Mouse (Mus musculus): ENCODE results near the gene Sbk2. TPM values are rescaled to one million over a fixed set of nuclear protein-coding genes. Genes with fewer than 3 reads are reported as not detected.

The Sbk2 gene
- polyA plus RNA-seq, 1 experiment from 2014 or later: 2.3 TPM

GRCm38 (mm10) chr7:4915669-4916416 is 48.4 kb downstream of the Sbk2 start:
- peak overlapping the region; percentile 99 for H3K27ac ChIP-seq
- no peaks in the 10 kb centered on the region for H3K27me3 ChIP-seq (ENCODE audit: insufficient read depth, poor library complexity, severe bottlenecking)
- peaks cover 36% of the 10 kb centered on the region for H3K36me3 ChIP-seq
- H3K4me3 ChIP-seq: peak overlapping the region; percentile 80
- H3K4me1 ChIP-seq: peaks cover 28% of the 10 kb centered on the region
- 28% methylated on average over 14 of the region's 14 CpGs for WGBS
- no peaks in the 10 kb centered on the region for H3K9me3 ChIP-seq
- no peak for DNase-seq (ENCODE audit: low spot score)

- peaks cover 22% of the 10 kb centered on the region for H3K4me1 ChIP-seq
- peak within 1 kb of the TSS; percentile 99 for H3K27ac ChIP-seq
- no peaks in the 10 kb centered on the region for H3K9me3 ChIP-seq
- peaks cover 29% of the 10 kb centered on the region for H3K36me3 ChIP-seq
- WGBS: under 1% methylated on average over 56 of the region's 56 CpGs
- peak within 1 kb of the TSS; percentile 80 for H3K4me3 ChIP-seq
- DNase-seq (ENCODE audit: low spot score): peak; percentile 95
- no peaks in the 10 kb centered on the region for H3K27me3 ChIP-seq (ENCODE audit: insufficient read depth, poor library complexity, severe bottlenecking)
These were observed 49.1 kb downstream of the Sbk2 start, which contains the start of gene Zfp628 for GRCm38 (mm10) chr7:4915007-4915665. Gene Zfp628 (plus strand): TSS chr7:4915217.

GRCm38 (mm10) chr7:4912248-4912647 is 52.0 kb downstream of the Sbk2 start:
- Histone ChIP-seq H3K27ac (no peak overlapping the region), H3K9me3 (no peaks in the 10 kb centered on the region), H3K4me3 (no peak overlapping the region), H3K4me1 (peaks cover 14% of the 10 kb centered on the region), H3K27me3 (ENCODE audit: insufficient read depth, poor library complexity, severe bottlenecking) (no peaks in the 10 kb centered on the region), H3K36me3 (peaks cover under 1% of the 10 kb centered on the region; the same call in 1 of the 2 replicates)
- no peak for DNase-seq (ENCODE audit: low spot score)
- 56% methylated on average over 5 of the region's 5 CpGs for WGBS

GRCm38 (mm10) chr7:4911561-4911960 is 52.6 kb downstream of the Sbk2 start:
- H3K27me3 ChIP-seq (ENCODE audit: insufficient read depth, poor library complexity, severe bottlenecking): no peaks in the 10 kb centered on the region; the same call in 1 of the 2 replicates
- H3K27ac ChIP-seq: no peak overlapping the region
- no peak overlapping the region for H3K4me3 ChIP-seq
- peaks cover 9% of the 10 kb centered on the region for H3K4me1 ChIP-seq
- H3K9me3 ChIP-seq: no peaks in the 10 kb centered on the region
- DNase-seq (ENCODE audit: low spot score): no peak
- H3K36me3 ChIP-seq: no peaks in the 10 kb centered on the region
- WGBS: 36% methylated on average over 9 of the region's 9 CpGs

- Histone ChIP-seq H3K4me3 (no peak within 1 kb of the TSS), H3K27ac (no peak within 1 kb of the TSS), H3K36me3 (no peaks in the 10 kb centered on the region), H3K9me3 (no peaks in the 10 kb centered on the region), H3K4me1 (no peaks in the 10 kb centered on the region), H3K27me3 (ENCODE audit: insufficient read depth, poor library complexity, severe bottlenecking) (no peaks in the 10 kb centered on the region; the same call in 1 of the 2 replicates)
- no peak for DNase-seq (ENCODE audit: low spot score)
- WGBS: 54% methylated on average over 10 of the region's 10 CpGs
These were observed 57.7 kb downstream of the Sbk2 start, which contains the start of gene Gm36210 for GRCm38 (mm10) chr7:4906466-4906950. Gene Gm36210 (minus strand): TSS chr7:4906516.

- 79% methylated on average over 9 of the region's 9 CpGs for WGBS
- Histone ChIP-seq H3K27ac (no peak overlapping the region), H3K4me3 (no peak overlapping the region), H3K4me1 (peaks cover 9% of the 10 kb centered on the region), H3K36me3 (no peaks in the 10 kb centered on the region), H3K9me3 (peaks cover 3% of the 10 kb centered on the region), H3K27me3 (ENCODE audit: insufficient read depth, poor library complexity, severe bottlenecking) (peaks cover 6% of the 10 kb centered on the region; the same call in 1 of the 2 replicates)
- no peak for DNase-seq (ENCODE audit: low spot score)
These were observed 61.8 kb downstream of the Sbk2 start for GRCm38 (mm10) chr7:4902404-4902803.

- H3K36me3 ChIP-seq: no peaks in the 10 kb centered on the region
- H3K9me3 ChIP-seq: peaks cover 3% of the 10 kb centered on the region
- WGBS: 41% methylated on average over 8 of the region's 8 CpGs
- H3K27ac ChIP-seq: 0 out of 2 replicates have a peak overlapping the region, but pooled peaks have one; percentile 87
- H3K27me3 ChIP-seq (ENCODE audit: insufficient read depth, poor library complexity, severe bottlenecking): peaks cover 6% of the 10 kb centered on the region; the same call in 1 of the 2 replicates
- H3K4me1 ChIP-seq: peaks cover 12% of the 10 kb centered on the region
- peak overlapping the region; percentile 51 for H3K4me3 ChIP-seq
- no peak for DNase-seq (ENCODE audit: low spot score)
These were observed 63.0 kb downstream of the Sbk2 start for GRCm38 (mm10) chr7:4901171-4901570.

- 19% methylated on average over 11 of the region's 11 CpGs for WGBS
- H3K27ac ChIP-seq: peak overlapping the region; percentile 87
- peaks cover 6% of the 10 kb centered on the region; the same call in 1 of the 2 replicates for H3K27me3 ChIP-seq (ENCODE audit: insufficient read depth, poor library complexity, severe bottlenecking)
- peaks cover 12% of the 10 kb centered on the region for H3K4me1 ChIP-seq
- H3K9me3 ChIP-seq: peaks cover 3% of the 10 kb centered on the region
- H3K36me3 ChIP-seq: no peaks in the 10 kb centered on the region
- H3K4me3 ChIP-seq: peak overlapping the region; percentile 51
- no peak for DNase-seq (ENCODE audit: low spot score)
These were observed 63.7 kb downstream of the Sbk2 start for GRCm38 (mm10) chr7:4900523-4900851.

- WGBS: 7% methylated on average over 19 of the region's 19 CpGs
- Histone ChIP-seq H3K27me3 (ENCODE audit: insufficient read depth, poor library complexity, severe bottlenecking) (peaks cover 6% of the 10 kb centered on the region; the same call in 1 of the 2 replicates), H3K4me3 (peak overlapping the region; percentile 51), H3K4me1 (peaks cover 12% of the 10 kb centered on the region), H3K27ac (peak overlapping the region; percentile 87), H3K9me3 (peaks cover 3% of the 10 kb centered on the region), H3K36me3 (no peaks in the 10 kb centered on the region)
- DNase-seq (ENCODE audit: low spot score): no peak
These were observed 64.3 kb downstream of the Sbk2 start for GRCm38 (mm10) chr7:4899649-4900522.

GRCm38 (mm10) chr7:4898851-4899648 is 65.2 kb downstream of the Sbk2 start:
- Histone ChIP-seq H3K27me3 (ENCODE audit: insufficient read depth, poor library complexity, severe bottlenecking) (peaks cover 6% of the 10 kb centered on the region; the same call in 1 of the 2 replicates), H3K36me3 (no peaks in the 10 kb centered on the region), H3K27ac (peak overlapping the region; percentile 87), H3K4me1 (peaks cover 12% of the 10 kb centered on the region), H3K9me3 (peaks cover 3% of the 10 kb centered on the region), H3K4me3 (peak overlapping the region; percentile 51)
- WGBS: 15% methylated on average over 17 of the region's 18 CpGs
- DNase-seq (ENCODE audit: low spot score): no peak

GRCm38 (mm10) chr7:4895186-4895585 is 69.0 kb downstream of the Sbk2 start:
- 62% methylated on average over 11 of the region's 11 CpGs for WGBS
- no peak overlapping the region for H3K4me3 ChIP-seq

More at GRCm38 (mm10) chr7:4895186-4895585, 69.0 kb downstream of the Sbk2 start:
- H3K36me3 ChIP-seq: peaks cover 8% of the 10 kb centered on the region; the same call in 1 of the 2 replicates
- DNase-seq (ENCODE audit: low spot score): no peak
- peaks cover 6% of the 10 kb centered on the region; the same call in 1 of the 2 replicates for H3K27me3 ChIP-seq (ENCODE audit: insufficient read depth, poor library complexity, severe bottlenecking)
- no peak overlapping the region for H3K27ac ChIP-seq
- peaks cover 12% of the 10 kb centered on the region for H3K4me1 ChIP-seq
- H3K9me3 ChIP-seq: no peaks in the 10 kb centered on the region
